Comparison of ENCODE assay signal across 8 mouse cellular contexts in genomic region chr11:60107449-60107848, GRCm38 (mm10). TPM values are rescaled to one million over a fixed set of nuclear protein-coding genes. Genes with fewer than 3 reads are reported as not detected.
DNase-seq lines count a peak whose midpoint lies in the region; ATAC-seq lines count a peak whose summit lies in the region.

No protein-coding gene starts in this region.

- no peaks in the 10 kb centered on the region for H3K9me3 ChIP-seq in heart, embryonic 14.5 days (ENCODE audit: control insufficient read depth, low read length)
- no peaks in the 10 kb centered on the region for H3K9me3 ChIP-seq in midbrain, embryonic 12.5 days
- H3K9me3 ChIP-seq in midbrain, embryonic 16.5 days (replicated peaks; ENCODE audit: control insufficient read depth, low read length, poor library complexity, severe bottlenecking): no peaks in the 10 kb centered on the region
- H3K9me3 ChIP-seq in limb, embryonic 13.5 days: no peaks in the 10 kb centered on the region
- no peaks in the 10 kb centered on the region for H3K9me3 ChIP-seq in stomach, embryonic 16.5 days (replicated peaks; ENCODE audit: control insufficient read depth, low read length)

- H3K27ac ChIP-seq in heart, embryonic 14.5 days (replicated peaks in 1 of 2; ENCODE audit: control insufficient read depth in 1 of 2, insufficient read depth in 1 of 2, low read depth in 2 of 2, low read length in 2 of 2): peak overlapping the region in 1 of 2 experiments; percentile 99; a peak in 2 of 4 replicates
- H3K27ac ChIP-seq in midbrain, embryonic 12.5 days (replicated peaks): 0 out of 2 replicates have a peak overlapping the region, but pooled peaks have one; percentile 89
- no peak overlapping the region; the same call in 1 of the 2 replicates for H3K27ac ChIP-seq in midbrain, embryonic 16.5 days (ENCODE audit: low read length)
- H3K27ac ChIP-seq in limb, embryonic 13.5 days: peak overlapping the region; percentile 65; the same call in 1 of the 2 replicates
- H3K27ac ChIP-seq in stomach, embryonic 16.5 days (ENCODE audit: low read length): peak overlapping the region; percentile 98

- peaks cover 36 to 63% of the 10 kb centered on the region in 2 experiments for H3K4me1 ChIP-seq in heart, embryonic 14.5 days (ENCODE audit: control insufficient read depth in 2 of 2, insufficient read depth in 2 of 2, low read length in 2 of 2)
- peaks cover 54% of the 10 kb centered on the region for H3K4me1 ChIP-seq in midbrain, embryonic 12.5 days
- peaks cover 36% of the 10 kb centered on the region for H3K4me1 ChIP-seq in midbrain, embryonic 16.5 days (ENCODE audit: control insufficient read depth, insufficient read depth, low read length)
- peaks cover 68% of the 10 kb centered on the region for H3K4me1 ChIP-seq in limb, embryonic 13.5 days
- peaks cover 60% of the 10 kb centered on the region for H3K4me1 ChIP-seq in stomach, embryonic 16.5 days (ENCODE audit: control insufficient read depth, insufficient read depth, low read length)

- DNase-seq in heart, adult 18-20 months: no peak
- no peak for DNase-seq in cerebellum, adult 8-10 months
- no peak for DNase-seq in kidney, postnatal 10 days

- WGBS in heart, embryonic 14.5 days: 82% methylated on average over 3 of the region's 3 CpGs
- 81% methylated on average over 3 of the region's 3 CpGs for WGBS in midbrain, embryonic 12.5 days
- WGBS in midbrain, embryonic 16.5 days: 67% methylated on average over 3 of the region's 3 CpGs
- 61% methylated on average over 3 of the region's 3 CpGs for WGBS in limb, embryonic 13.5 days
- WGBS in stomach, embryonic 16.5 days: 65% methylated on average over 3 of the region's 3 CpGs

- H3K9ac ChIP-seq in heart, embryonic 14.5 days (ENCODE audit: low read length): peak overlapping the region; percentile 100
- peak overlapping the region; percentile 99 for H3K9ac ChIP-seq in midbrain, embryonic 12.5 days (replicated peaks)
- no peak overlapping the region; the same call in 1 of the 2 replicates for H3K9ac ChIP-seq in midbrain, embryonic 16.5 days (ENCODE audit: low read depth, low read length)
- peak overlapping the region; percentile 48; the same call in 1 of the 2 replicates for H3K9ac ChIP-seq in limb, embryonic 13.5 days
- peak overlapping the region; percentile 100; the same call in 1 of the 2 replicates for H3K9ac ChIP-seq in stomach, embryonic 16.5 days (ENCODE audit: low read length)

- no peaks in the 10 kb centered on the region for H3K36me3 ChIP-seq in heart, embryonic 14.5 days (ENCODE audit: control insufficient read depth, insufficient read depth, low read length)
- no peaks in the 10 kb centered on the region for H3K36me3 ChIP-seq in midbrain, embryonic 12.5 days
- H3K36me3 ChIP-seq in midbrain, embryonic 16.5 days (ENCODE audit: control insufficient read depth, insufficient read depth, low read length): no peaks in the 10 kb centered on the region
- no peaks in the 10 kb centered on the region for H3K36me3 ChIP-seq in limb, embryonic 13.5 days
- H3K36me3 ChIP-seq in stomach, embryonic 16.5 days (ENCODE audit: control insufficient read depth, insufficient read depth, low read length): no peaks in the 10 kb centered on the region

- H3K27me3 ChIP-seq in heart, embryonic 14.5 days (ENCODE audit: control insufficient read depth, insufficient read depth, low read length): no peaks in the 10 kb centered on the region
- no peaks in the 10 kb centered on the region for H3K27me3 ChIP-seq in midbrain, embryonic 12.5 days
- no peaks in the 10 kb centered on the region for H3K27me3 ChIP-seq in midbrain, embryonic 16.5 days (ENCODE audit: control insufficient read depth, insufficient read depth, low read depth, low read length)
- H3K27me3 ChIP-seq in limb, embryonic 13.5 days: no peaks in the 10 kb centered on the region
- no peaks in the 10 kb centered on the region for H3K27me3 ChIP-seq in stomach, embryonic 16.5 days (ENCODE audit: control insufficient read depth, insufficient read depth, low read length)

- no peak for ATAC-seq in heart, embryonic 14.5 days (ENCODE audit: insufficient number of reproducible peaks, insufficient read depth, low FRiP score, low read depth)
- ATAC-seq in midbrain, embryonic 12.5 days (ENCODE audit: low FRiP score, low read depth): no peak
- ATAC-seq in midbrain, embryonic 16.5 days: no peak
- no peak for ATAC-seq in limb, embryonic 13.5 days (ENCODE audit: low FRiP score, low read depth)
- no peak for ATAC-seq in stomach, embryonic 16.5 days (ENCODE audit: insufficient read depth, low FRiP score)

- peak overlapping the region in 1 of 2 experiments; percentile 98; a peak in 2 of 4 replicates for H3K4me3 ChIP-seq in heart, embryonic 14.5 days (ENCODE audit: control insufficient read depth in 1 of 2, insufficient read depth in 1 of 2, low read depth in 1 of 2, low read length in 2 of 2)
- no peak overlapping the region for H3K4me3 ChIP-seq in midbrain, embryonic 12.5 days
- H3K4me3 ChIP-seq in midbrain, embryonic 16.5 days (ENCODE audit: low read depth, low read length): no peak overlapping the region
- H3K4me3 ChIP-seq in limb, embryonic 13.5 days: peak overlapping the region; percentile 98; the same call in 1 of the 2 replicates
- no peak overlapping the region for H3K4me3 ChIP-seq in stomach, embryonic 16.5 days (replicated peaks; ENCODE audit: low read length)

- peak overlapping the region; percentile 88 for H3K4me2 ChIP-seq in heart, embryonic 14.5 days (ENCODE audit: low read length)
- peak overlapping the region; percentile 79 for H3K4me2 ChIP-seq in midbrain, embryonic 12.5 days (replicated peaks)
- no peak overlapping the region for H3K4me2 ChIP-seq in midbrain, embryonic 16.5 days (ENCODE audit: low read length)
- H3K4me2 ChIP-seq in limb, embryonic 13.5 days (replicated peaks): peak overlapping the region; percentile 84
- peak overlapping the region; percentile 89 for H3K4me2 ChIP-seq in stomach, embryonic 16.5 days (ENCODE audit: low read depth, low read length)

RNA-seq across cellular contexts. Expression of gene Rai1, which starts 2.6 kb away (rescaled TPM):
- polyA plus RNA-seq in heart, embryonic 14.5 days (2014; fragmentation: Nextera tagmentation; extraction: Ambion mirVana): 17.3 and 19.0 TPM in 2 replicates
- total RNA-seq in heart, adult 18-20 months (2021): 10 to 100 TPM; 18.0 to 23.0 TPM
- 28.3 and 36.2 TPM in 2 replicates for polyA plus RNA-seq in midbrain, embryonic 12.5 days (2016; fragmentation: Nextera tagmentation; extraction: Ambion mirVana)
- 25.0 and 26.5 TPM in 2 replicates for polyA plus RNA-seq in midbrain, embryonic 16.5 days (2015; fragmentation: Nextera tagmentation; extraction: Ambion mirVana)
- polyA plus RNA-seq in limb, embryonic 13.5 days (2015; fragmentation: Nextera tagmentation; extraction: Ambion mirVana): 27.3 and 29.6 TPM in 2 replicates
- polyA plus RNA-seq in stomach, embryonic 16.5 days (2015; fragmentation: Nextera tagmentation; extraction: Ambion mirVana): 13.9 and 16.1 TPM in 2 replicates
